ENCODE assay signal across 8 mouse cellular contexts in the genomic region with DNA sequence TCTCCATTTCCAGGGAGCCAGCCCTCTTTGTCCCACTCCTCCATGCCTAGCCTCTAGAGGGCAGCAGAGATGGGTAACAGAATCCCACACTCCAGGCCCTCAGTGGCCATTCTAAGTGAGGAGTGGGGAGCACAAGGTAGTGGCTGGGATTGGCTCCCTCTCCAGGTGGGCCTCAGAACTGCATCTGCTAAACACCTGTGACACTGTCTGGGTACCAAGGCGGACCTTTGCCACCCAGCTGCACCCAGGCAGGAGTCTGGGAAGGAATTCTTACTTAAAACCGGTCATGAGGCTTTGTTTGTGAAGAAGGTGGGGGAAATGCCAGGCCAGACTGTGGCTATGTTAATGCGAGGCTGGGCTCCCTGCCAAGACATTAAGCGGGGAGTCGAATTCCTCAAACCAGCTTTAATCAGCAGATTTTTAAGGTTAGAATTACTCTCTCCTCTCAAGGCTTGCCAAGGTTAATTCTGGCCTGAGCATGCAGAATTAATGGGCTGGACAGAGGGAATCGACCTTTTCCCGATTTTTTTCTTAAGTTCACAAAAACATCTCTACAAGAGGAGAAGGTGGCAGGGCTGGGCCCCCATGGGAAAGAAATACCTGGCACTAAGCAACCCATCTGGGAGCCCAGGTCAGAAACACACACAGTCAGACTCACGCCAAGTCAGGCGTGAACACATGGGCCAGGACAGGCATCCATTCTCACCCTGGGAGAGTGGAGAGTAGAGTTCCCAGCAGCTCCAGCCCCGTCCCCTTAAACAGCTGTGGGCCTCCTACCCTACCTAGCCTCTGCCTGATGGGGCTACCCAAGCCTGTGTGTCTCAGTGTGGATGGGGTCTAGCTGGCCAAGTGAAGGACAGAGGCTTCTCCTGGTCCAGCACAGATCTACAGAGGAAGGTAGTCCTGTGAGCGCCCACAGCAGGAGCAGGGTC.
DNase-seq lines count a peak whose midpoint lies in the region; ATAC-seq and TF ChIP-seq lines count a peak whose summit lies in the region.

No protein-coding gene starts in this region.

- 37% methylated on average over 11 of the region's 11 CpGs for WGBS in hindbrain, embryonic 14.5 days
- WGBS in limb, embryonic 14.5 days, result 28% methylated on average over 11 of the region's 11 CpGs

- CTCF ChIA-PET in Patski (lab: Charles Lee), result interaction anchor here (1.1 to 1.5 kb wide), 2 partner anchors 14 to 549 kb away, joined by 3 read pairs; no protein-coding TSS in a partner anchor

- H3K4me1 ChIP-seq in hindbrain, embryonic 14.5 days (replicated peaks; ENCODE audit: control insufficient read depth, insufficient read depth, low read length), result peaks cover 25% of the 10 kb centered on the region
- peaks cover 19% of the 10 kb centered on the region for H3K4me1 ChIP-seq in limb, embryonic 14.5 days (ENCODE audit: control insufficient read depth, insufficient read depth, low read length)

- peak; percentile 4 for DNase-seq in gastrocnemius, adult 18-20 months (ENCODE audit: low spot score)
- no peak for DNase-seq in gastrocnemius, postnatal 36 days
- DNase-seq in Patski (ENCODE audit: low read depth, low spot score), result peak; percentile 97
- DNase-seq in fibroblast of lung, adult 2 months (ENCODE audit: low read depth), result peak; percentile 92
- peak; percentile 77 for DNase-seq in hindbrain, embryonic 14.5 days (ENCODE audit: low spot score)
- DNase-seq in limb, embryonic 14.5 days (ENCODE audit: low spot score), result peak; percentile 86
- DNase-seq in neural tube, embryonic 10.5 days (ENCODE audit: extremely low spot score, low spot score), result peak; percentile 67
- DNase-seq in yolk sac, embryonic 10.5 days (ENCODE audit: low spot score), result peak; percentile 7

- H3K4me3 ChIP-seq in hindbrain, embryonic 14.5 days (replicated peaks; ENCODE audit: low read length), result no peak overlapping the region
- H3K4me3 ChIP-seq in limb, embryonic 14.5 days (replicated peaks; ENCODE audit: low read length), result no peak overlapping the region

- H3K9me3 ChIP-seq in hindbrain, embryonic 14.5 days (ENCODE audit: control insufficient read depth, low read length), result no peaks in the 10 kb centered on the region
- H3K9me3 ChIP-seq in limb, embryonic 14.5 days (ENCODE audit: control insufficient read depth, low read length), result no peaks in the 10 kb centered on the region

- no peak for TF ChIP-seq CTCF in Patski (IDR thresholded peaks at IDR 0.05)

- no peak overlapping the region for H3K9ac ChIP-seq in hindbrain, embryonic 14.5 days
- H3K9ac ChIP-seq in limb, embryonic 14.5 days (ENCODE audit: low read depth, low read length, severe bottlenecking), result no peak overlapping the region

- in situ Hi-C loops in Patski (cut with MboI; ENCODE audit: low pct_unique_long_range_greater_than_20kb), result no loop called here

- intact Hi-C loops in gastrocnemius, postnatal 36 days (cut with DNase I), result no loop called here

- peak overlapping the region; percentile 74 for H3K27ac ChIP-seq in hindbrain, embryonic 14.5 days
- H3K27ac ChIP-seq in limb, embryonic 14.5 days (replicated peaks; ENCODE audit: low read depth, low read length), result peak overlapping the region; percentile 56; the same call in 1 of the 2 replicates

- POLR2A ChIA-PET in Patski (lab: Charles Lee), result no interaction called here

- no peak for TF ChIP-seq POLR2A in limb, embryonic 14.5 days (IDR thresholded peaks at IDR 0.05; ENCODE audit: borderline replicate concordance, extremely low read depth, insufficient read depth, insufficient read length)

- no peak overlapping the region for H3K4me2 ChIP-seq in hindbrain, embryonic 14.5 days (replicated peaks)
- H3K4me2 ChIP-seq in limb, embryonic 14.5 days (replicated peaks; ENCODE audit: low read depth, low read length, severe bottlenecking), result no peak overlapping the region; the same call in 1 of the 2 replicates

- no peaks in the 10 kb centered on the region for H3K36me3 ChIP-seq in hindbrain, embryonic 14.5 days (replicated peaks; ENCODE audit: control insufficient read depth, insufficient read depth)
- no peaks in the 10 kb centered on the region for H3K36me3 ChIP-seq in limb, embryonic 14.5 days (ENCODE audit: control insufficient read depth, insufficient read depth, low read length)

- ATAC-seq in Patski, result peak; percentile 84
- ATAC-seq in hindbrain, embryonic 14.5 days (ENCODE audit: low FRiP score), result peak; percentile 57; the same call in 1 of the 2 replicates
- ATAC-seq in limb, embryonic 14.5 days (ENCODE audit: low FRiP score, low read depth), result peak; percentile 70

- no peaks in the 10 kb centered on the region for H3K27me3 ChIP-seq in Patski
- H3K27me3 ChIP-seq in hindbrain, embryonic 14.5 days (ENCODE audit: control insufficient read depth, insufficient read depth, low read length), result no peaks in the 10 kb centered on the region
- H3K27me3 ChIP-seq in limb, embryonic 14.5 days (ENCODE audit: control insufficient read depth, insufficient read depth, low read length), result no peaks in the 10 kb centered on the region; the same call in 1 of the 2 replicates

Comparison
In these comparisons a context has a peak if more than half of its experiments do, and no peak if none do; other contexts are left out.
1. DNase-seq: peak in gastrocnemius, adult 18-20 months (single experiment), Patski (single experiment), fibroblast of lung, adult 2 months (single experiment), hindbrain, embryonic 14.5 days (single experiment), limb, embryonic 14.5 days (single experiment), neural tube, embryonic 10.5 days (single experiment) and yolk sac, embryonic 10.5 days (single experiment); none in gastrocnemius, postnatal 36 days (0 of 2).
2. Peak in every context shown above with its lines, with median percentiles within 50 percentile points of each other: ATAC-seq.